8 mouse cellular contexts compared by ENCODE assay signal in the genomic region with DNA sequence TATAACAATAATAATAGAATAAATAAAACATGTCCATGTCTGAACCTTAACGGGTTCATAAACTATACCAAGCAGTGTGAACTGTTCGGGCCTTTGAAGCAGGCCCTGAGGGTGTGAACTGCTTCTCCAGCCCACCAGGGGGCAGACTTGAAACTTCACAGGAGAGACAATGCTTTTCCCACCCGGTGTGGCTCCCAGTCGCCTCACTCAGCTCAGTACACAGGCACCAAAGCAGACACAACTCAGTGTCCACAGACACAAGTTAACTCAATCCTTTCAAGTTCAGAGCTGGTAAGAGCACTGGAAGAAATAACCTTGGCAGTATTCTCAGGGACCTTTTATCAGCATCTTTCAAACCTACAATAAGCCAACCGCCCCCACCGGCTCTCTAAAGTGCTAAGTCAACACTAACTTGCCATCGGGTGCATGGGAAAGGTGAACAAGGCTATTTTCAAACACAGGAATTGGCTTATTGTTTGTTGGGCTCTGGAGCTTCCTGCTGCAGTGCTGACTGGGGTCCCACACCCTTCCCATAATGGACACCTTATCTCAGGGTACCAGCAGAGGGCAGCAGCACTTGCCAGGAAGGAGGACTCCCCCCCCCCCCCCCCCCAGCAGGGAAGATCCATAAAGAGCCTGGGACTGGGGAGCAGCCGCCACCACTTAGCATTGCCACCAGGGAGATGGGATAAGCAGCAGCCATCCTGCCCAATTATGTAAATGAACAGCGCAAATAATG. TPM values are rescaled to one million over a fixed set of nuclear protein-coding genes. Genes with fewer than 3 reads are reported as not detected.
DNase-seq lines count a peak whose midpoint lies in the region; ATAC-seq and TF ChIP-seq lines count a peak whose summit lies in the region.

No protein-coding gene starts in this region.

- H3K4me3 ChIP-seq in E14TG2a.4 (replicated peaks; ENCODE audit: low read length) = no peak overlapping the region
- no peak overlapping the region for H3K4me3 ChIP-seq in forebrain, embryonic 12.5 days (replicated peaks)
- H3K4me3 ChIP-seq in heart, postnatal 0 days (ENCODE audit: low read depth, low read length) = no peak overlapping the region
- no peak overlapping the region for H3K4me3 ChIP-seq in liver, embryonic 15.5 days (replicated peaks)
- no peak overlapping the region for H3K4me3 ChIP-seq in neural tube, embryonic 13.5 days
- no peak overlapping the region for H3K4me3 ChIP-seq in thymus, adult 2 months (ENCODE audit: control insufficient read depth, insufficient read depth, low read length)

- H3K36me3 ChIP-seq in E14TG2a.4 (ENCODE audit: insufficient read depth, low read length) = peaks cover 94% of the 10 kb centered on the region
- H3K36me3 ChIP-seq in forebrain, embryonic 12.5 days (replicated peaks) = peaks cover 44% of the 10 kb centered on the region
- no peaks in the 10 kb centered on the region for H3K36me3 ChIP-seq in heart, postnatal 0 days (replicated peaks; ENCODE audit: control insufficient read depth, insufficient read depth, low read length)
- H3K36me3 ChIP-seq in liver, embryonic 15.5 days (replicated peaks) = peaks cover 56% of the 10 kb centered on the region
- H3K36me3 ChIP-seq in neural tube, embryonic 13.5 days = peaks cover 17% of the 10 kb centered on the region
- H3K36me3 ChIP-seq in thymus, adult 2 months (ENCODE audit: control insufficient read depth, insufficient read depth, low read length) = peaks cover 31% of the 10 kb centered on the region

- ATAC-seq in forebrain, embryonic 12.5 days (ENCODE audit: low FRiP score) = peak; percentile 86
- ATAC-seq in heart, postnatal 0 days (ENCODE audit: insufficient read depth, low read depth) = peak; percentile 86
- peak; percentile 17; the same call in 1 of the 2 replicates for ATAC-seq in liver, embryonic 15.5 days (ENCODE audit: insufficient read depth)
- ATAC-seq in neural tube, embryonic 13.5 days (ENCODE audit: low read depth) = peak; percentile 77

- H3K4me2 ChIP-seq in forebrain, embryonic 12.5 days = no peak overlapping the region
- H3K4me2 ChIP-seq in heart, postnatal 0 days (ENCODE audit: low read depth, low read length) = peak overlapping the region; percentile 22
- H3K4me2 ChIP-seq in liver, embryonic 15.5 days = peak overlapping the region; percentile 40; the same call in 1 of the 2 replicates
- H3K4me2 ChIP-seq in neural tube, embryonic 13.5 days = 0 out of 2 replicates have a peak overlapping the region, but pooled peaks have one; percentile 14

- 0 out of 2 replicates have a peak, but pooled peaks have one; percentile 51 for TF ChIP-seq EP300 in heart, postnatal 0 days (IDR thresholded peaks at IDR 0.05; ENCODE audit: low read depth)

- no peaks in the 10 kb centered on the region for H3K27me3 ChIP-seq in E14TG2a.4 (ENCODE audit: insufficient read depth, low read length)
- H3K27me3 ChIP-seq in forebrain, embryonic 12.5 days = no peaks in the 10 kb centered on the region
- H3K27me3 ChIP-seq in heart, postnatal 0 days (ENCODE audit: control insufficient read depth, insufficient read depth, low read length) = peaks cover 34% of the 10 kb centered on the region
- H3K27me3 ChIP-seq in liver, embryonic 15.5 days = no peaks in the 10 kb centered on the region
- peaks cover 25% of the 10 kb centered on the region for H3K27me3 ChIP-seq in neural tube, embryonic 13.5 days
- H3K27me3 ChIP-seq in thymus, adult 2 months (ENCODE audit: control insufficient read depth, insufficient read depth, low read length) = no peaks in the 10 kb centered on the region

- no peaks in the 10 kb centered on the region for H3K9me3 ChIP-seq in E14TG2a.4 (ENCODE audit: low read length)
- no peaks in the 10 kb centered on the region for H3K9me3 ChIP-seq in forebrain, embryonic 12.5 days
- H3K9me3 ChIP-seq in heart, postnatal 0 days (replicated peaks; ENCODE audit: control insufficient read depth, low read length) = no peaks in the 10 kb centered on the region
- H3K9me3 ChIP-seq in liver, embryonic 15.5 days (replicated peaks) = no peaks in the 10 kb centered on the region
- no peaks in the 10 kb centered on the region for H3K9me3 ChIP-seq in neural tube, embryonic 13.5 days

- H3K4me1 ChIP-seq in E14TG2a.4 (replicated peaks; ENCODE audit: low read depth, low read length) = peaks cover 56% of the 10 kb centered on the region
- H3K4me1 ChIP-seq in forebrain, embryonic 12.5 days = peaks cover 19% of the 10 kb centered on the region
- no peaks in the 10 kb centered on the region for H3K4me1 ChIP-seq in heart, postnatal 0 days (ENCODE audit: control insufficient read depth, insufficient read depth)
- H3K4me1 ChIP-seq in liver, embryonic 15.5 days (replicated peaks) = peaks cover 55% of the 10 kb centered on the region
- peaks cover 26% of the 10 kb centered on the region for H3K4me1 ChIP-seq in neural tube, embryonic 13.5 days (replicated peaks)
- H3K4me1 ChIP-seq in thymus, adult 2 months (replicated peaks; ENCODE audit: control insufficient read depth, insufficient read depth, low read length) = 0 out of 2 replicates have a peak, but pooled peaks cover 3% of the 10 kb centered on the region

- TF ChIP-seq POLR2A in thymus, adult 2 months (IDR thresholded peaks at IDR 0.05; ENCODE audit: control insufficient read depth, extremely low read depth, insufficient read depth, low read length, poor library complexity) = no peak

- WGBS in forebrain, embryonic 12.5 days = 45% methylated on average over 9 of the region's 9 CpGs
- 28% methylated on average over 9 of the region's 9 CpGs for WGBS in heart, postnatal 0 days
- 35% methylated on average over 9 of the region's 9 CpGs for WGBS in liver, embryonic 15.5 days (ENCODE audit: insufficient replicate concordance)
- 33% methylated on average over 9 of the region's 9 CpGs for WGBS in neural tube, embryonic 13.5 days
- 46% methylated on average over 9 of the region's 9 CpGs for WGBS in thymus, adult 2 months

- H3K27ac ChIP-seq in forebrain, embryonic 12.5 days = peak overlapping the region; percentile 73
- peak overlapping the region; percentile 49; the same call in 1 of the 2 replicates for H3K27ac ChIP-seq in heart, postnatal 0 days (ENCODE audit: low read depth)
- H3K27ac ChIP-seq in liver, embryonic 15.5 days (replicated peaks) = peak overlapping the region; percentile 99
- H3K27ac ChIP-seq in neural tube, embryonic 13.5 days (replicated peaks) = peak overlapping the region; percentile 68
- no peak overlapping the region for H3K27ac ChIP-seq in thymus, adult 2 months (ENCODE audit: control insufficient read depth, insufficient read depth, low read length)

- peak; percentile 45 for TF ChIP-seq CTCF in E14TG2a.4 (conservative IDR thresholded peaks at IDR 0.05; ENCODE audit: low read length)
- peak; percentile 78 for TF ChIP-seq CTCF in heart, postnatal 0 days (IDR thresholded peaks at IDR 0.05; ENCODE audit: low read depth)
- peak; percentile 67; the same call in 1 of the 2 replicates for TF ChIP-seq CTCF in thymus, adult 2 months (IDR thresholded peaks at IDR 0.05; ENCODE audit: borderline replicate concordance, control insufficient read depth, extremely low read depth, insufficient read depth, low read length, poor library complexity)

- no peak overlapping the region for H3K9ac ChIP-seq in forebrain, embryonic 12.5 days
- H3K9ac ChIP-seq in heart, postnatal 0 days (replicated peaks; ENCODE audit: low read depth, low read length) = no peak overlapping the region
- H3K9ac ChIP-seq in liver, embryonic 15.5 days = no peak overlapping the region
- H3K9ac ChIP-seq in neural tube, embryonic 13.5 days = no peak overlapping the region

- DNase-seq in brain, embryonic 18.5 days (ENCODE audit: low read depth, low spot score) = peak; percentile 46
- DNase-seq in heart, postnatal 0 days (ENCODE audit: low spot score) = peak; percentile 73
- DNase-seq in kidney, postnatal 36 days = peak; percentile 75 to 88
- DNase-seq in thymus, adult 2 months = peak; percentile 81

RNA-seq across cellular contexts. Expression of a gene that starts 44.4 kb away (rescaled TPM):
- polyA plus RNA-seq in forebrain, embryonic 12.5 days (2016; fragmentation: Nextera tagmentation; extraction: Ambion mirVana) = 0.22 and 0.26 TPM in 2 replicates
- 2.5 and 7.4 TPM in 2 replicates for total RNA-seq in heart, postnatal 0 days (2014; rRNA removed; ENCODE audit: low replicate concordance)
- polyA plus RNA-seq in heart, postnatal 0 days (2015; fragmentation: Nextera tagmentation; extraction: Ambion mirVana) = 1.8 and 2.0 TPM in 2 replicates
- 0.05 and 0.07 TPM in 2 replicates for polyA plus RNA-seq in liver, embryonic 15.5 days (2015; fragmentation: Nextera tagmentation; extraction: Ambion mirVana)
- polyA plus RNA-seq in neural tube, embryonic 13.5 days (2015; fragmentation: Nextera tagmentation; extraction: Ambion mirVana) = 2.1 and 2.2 TPM in 2 replicates
- 21.8 and 25.2 TPM in 2 replicates for polyA plus RNA-seq in thymus, adult 2 months (2012; rRNA removed)

Comparison
In these comparisons a context has a peak if more than half of its experiments do, and no peak if none do; other contexts are left out.
1. ATAC-seq: peak in every context shown above with its lines; median percentile 86 in forebrain, embryonic 12.5 days; 86 in heart, postnatal 0 days; 77 in neural tube, embryonic 13.5 days; 17 in liver, embryonic 15.5 days.